Mouse (Mus musculus): Measurements from ENCODE around the gene Josd2. TPM values are rescaled to one million over a fixed set of nuclear protein-coding genes. Genes with fewer than 3 reads are reported as not detected.

Gene Josd2
- polyA plus RNA-seq, 1 experiment from 2014 or later = 61.8 TPM

DNA sequence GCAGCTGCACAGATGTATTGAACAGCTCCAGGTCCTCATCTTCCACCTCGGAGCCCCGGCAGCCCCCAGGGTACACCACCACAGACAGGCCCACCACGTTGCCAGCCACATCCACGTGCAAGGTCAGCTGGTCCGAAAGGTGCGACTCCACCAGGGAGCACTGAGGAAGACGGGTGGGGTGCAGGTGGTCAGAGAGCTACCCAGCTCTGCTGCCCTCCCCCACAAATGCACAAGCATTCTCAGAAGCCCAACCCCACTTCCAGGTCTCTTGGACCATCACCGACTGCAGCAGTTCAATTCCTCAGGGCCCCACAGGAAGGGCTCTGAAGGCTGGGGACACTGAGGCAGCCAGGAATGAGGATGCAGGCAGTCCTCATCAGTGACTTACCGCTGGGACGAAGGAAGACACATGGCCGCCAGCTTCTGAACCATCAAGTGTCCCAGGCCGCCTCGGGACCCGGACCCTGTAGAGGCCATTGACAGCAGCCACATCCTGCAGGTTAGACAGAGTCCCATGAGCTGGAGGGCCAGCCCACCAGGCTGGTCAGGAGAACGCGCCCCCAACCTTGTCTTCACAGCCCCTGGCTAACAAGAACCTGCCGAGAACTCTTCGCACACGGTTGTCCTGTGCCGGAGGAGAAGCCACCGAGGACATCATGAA lies 24.5 kb downstream of the Josd2 start:
- Histone ChIP-seq H3K36me3 (ENCODE audit: control insufficient read depth, insufficient read depth) (peaks cover 16% of the 10 kb centered on the region), H3K27ac (ENCODE audit: low read length) (no peak overlapping the region), H3K4me1 (replicated peaks; ENCODE audit: control insufficient read depth, insufficient read depth, low read length) (peaks cover 21% of the 10 kb centered on the region), H3K27me3 (replicated peaks; ENCODE audit: control insufficient read depth, insufficient read depth, low read length) (no peaks in the 10 kb centered on the region), H3K9ac (replicated peaks; ENCODE audit: low read depth, low read length) (no peak overlapping the region), H3K4me2 (ENCODE audit: low read length) (no peak overlapping the region), H3K9me3 (ENCODE audit: control insufficient read depth, low read length) (no peaks in the 10 kb centered on the region), H3K4me3 (replicated peaks; ENCODE audit: low read length) (no peak overlapping the region)
- WGBS = 95% methylated on average over 21 of the region's 21 CpGs
- ATAC-seq = no peak

DNA sequence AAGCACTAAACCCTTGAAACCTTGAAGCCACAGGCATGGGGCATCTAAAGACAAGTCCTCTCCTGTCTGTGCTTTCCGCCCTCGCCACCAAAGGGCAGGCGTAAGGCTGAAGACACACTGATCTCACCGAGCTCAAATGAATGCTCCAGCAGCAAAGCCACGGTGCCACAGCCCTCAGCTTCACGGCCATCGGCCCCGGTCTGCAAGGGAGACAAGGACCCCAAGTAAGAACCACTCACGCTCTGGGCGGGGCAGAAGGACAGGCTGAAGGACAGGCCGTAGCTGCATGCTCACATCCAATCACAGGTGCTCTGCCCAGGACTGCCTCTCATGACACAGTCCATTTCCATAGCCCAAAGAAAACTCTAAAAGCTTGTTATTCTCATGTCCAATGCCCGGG lies 26.9 kb downstream of the Josd2 start:
- Histone ChIP-seq H3K36me3 (ENCODE audit: control insufficient read depth, insufficient read depth) (peaks cover 16% of the 10 kb centered on the region), H3K27me3 (replicated peaks; ENCODE audit: control insufficient read depth, insufficient read depth, low read length) (no peaks in the 10 kb centered on the region; the same call in 1 of the 2 replicates), H3K4me2 (ENCODE audit: low read length) (no peak overlapping the region), H3K4me3 (replicated peaks; ENCODE audit: low read length) (no peak overlapping the region), H3K27ac (ENCODE audit: low read length) (no peak overlapping the region), H3K4me1 (replicated peaks; ENCODE audit: control insufficient read depth, insufficient read depth, low read length) (peaks cover 24% of the 10 kb centered on the region), H3K9me3 (ENCODE audit: control insufficient read depth, low read length) (no peaks in the 10 kb centered on the region), H3K9ac (replicated peaks; ENCODE audit: low read depth, low read length) (no peak overlapping the region)
- WGBS = 92% methylated on average over 12 of the region's 12 CpGs
- ATAC-seq = no peak

DNA sequence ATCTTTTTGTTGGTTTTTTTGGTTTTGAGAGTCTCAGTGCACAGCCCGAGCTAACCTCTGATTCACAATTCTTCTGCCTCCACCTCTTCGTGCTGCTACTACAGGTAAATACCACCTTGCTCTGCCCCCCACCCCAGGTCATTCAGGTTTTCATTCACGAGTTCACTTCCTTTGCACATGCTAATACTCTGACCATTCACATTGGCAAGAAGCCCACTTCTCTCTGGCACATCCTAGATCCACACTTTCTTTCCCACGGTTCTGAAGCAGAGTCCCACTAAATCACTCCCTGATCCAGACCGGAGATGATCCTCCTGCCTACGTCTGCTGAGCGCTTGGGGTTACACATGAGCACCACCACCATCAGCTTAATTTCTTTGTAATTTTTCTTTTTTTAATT lies 27.3 kb downstream of the Josd2 start:
- H3K4me1 ChIP-seq (replicated peaks; ENCODE audit: control insufficient read depth, insufficient read depth, low read length) = peaks cover 24% of the 10 kb centered on the region
- WGBS = 75% methylated on average over 7 of the region's 7 CpGs
- no peak for ATAC-seq
- H3K9me3 ChIP-seq (ENCODE audit: control insufficient read depth, low read length) = no peaks in the 10 kb centered on the region
- H3K9ac ChIP-seq (replicated peaks; ENCODE audit: low read depth, low read length) = peak overlapping the region; percentile 96
- peaks cover 15% of the 10 kb centered on the region for H3K36me3 ChIP-seq (ENCODE audit: control insufficient read depth, insufficient read depth)
- H3K4me2 ChIP-seq (ENCODE audit: low read length) = peak overlapping the region; percentile 75
- peak overlapping the region; percentile 87; the same call in 1 of the 2 replicates for H3K4me3 ChIP-seq (replicated peaks; ENCODE audit: low read length)
- H3K27me3 ChIP-seq (replicated peaks; ENCODE audit: control insufficient read depth, insufficient read depth, low read length) = no peaks in the 10 kb centered on the region; the same call in 1 of the 2 replicates
- H3K27ac ChIP-seq (ENCODE audit: low read length) = no peak overlapping the region

DNA sequence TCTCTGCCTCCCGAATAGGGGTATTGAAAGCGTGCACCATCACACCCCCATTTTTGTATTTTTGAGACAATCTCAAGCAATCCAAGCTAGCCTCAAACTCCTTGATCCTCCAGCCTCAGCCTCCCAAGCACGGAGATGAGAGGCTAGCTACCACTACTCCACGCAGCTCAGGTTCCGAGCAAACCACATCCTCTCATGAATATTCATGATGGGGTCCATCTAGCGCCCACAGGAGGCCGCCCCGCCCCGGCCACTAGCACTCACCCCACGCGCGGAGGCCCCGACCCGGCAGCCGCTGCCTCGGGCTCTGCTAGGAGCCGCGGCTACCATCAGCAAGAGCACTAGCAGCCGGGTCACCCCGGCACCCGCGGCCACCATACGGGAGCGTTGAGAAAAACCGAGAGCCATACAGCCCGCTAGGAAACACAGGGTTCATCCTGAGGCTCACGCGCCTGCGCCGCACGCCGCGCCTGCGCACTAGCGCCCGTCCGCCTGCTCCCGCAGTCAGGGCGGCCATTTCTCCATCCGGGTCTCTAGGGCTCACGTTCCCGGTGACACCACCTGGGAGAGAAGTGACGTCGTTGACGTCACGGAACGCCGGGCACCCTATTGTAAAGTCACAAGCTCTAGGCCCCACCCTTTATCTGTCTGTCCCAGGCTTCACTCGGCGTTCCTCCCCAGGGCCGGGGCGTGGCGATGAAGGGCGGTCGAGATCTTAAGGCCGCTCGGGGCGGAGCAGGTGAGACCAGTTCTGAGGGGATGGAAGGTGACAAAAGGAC lies 28.4 kb downstream of the Josd2 start, which contains the start of the genes Emc10 and Fam71e1:
Gene Emc10 (minus strand): TSS at position 538 of the 779 bp plus-strand sequence.
Gene Fam71e1 (plus strand): TSS at position 590 of the 779 bp plus-strand sequence.
- WGBS = under 1% methylated on average over 56 of the region's 58 CpGs
- peak; percentile 97 for ATAC-seq
- Histone ChIP-seq H3K9ac (replicated peaks; ENCODE audit: low read depth, low read length) (peak within 1 kb of the TSS; percentile 97), H3K27ac (ENCODE audit: low read length) (peak within 1 kb of the TSS; percentile 97), H3K36me3 (ENCODE audit: control insufficient read depth, insufficient read depth) (peaks cover 4% of the 10 kb centered on the region), H3K27me3 (replicated peaks; ENCODE audit: control insufficient read depth, insufficient read depth, low read length) (no peaks in the 10 kb centered on the region; the same call in 1 of the 2 replicates), H3K4me2 (ENCODE audit: low read length) (peak within 1 kb of the TSS; percentile 93), H3K4me3 (replicated peaks; ENCODE audit: low read length) (peak within 1 kb of the TSS; percentile 87), H3K4me1 (replicated peaks; ENCODE audit: control insufficient read depth, insufficient read depth, low read length) (peaks cover 24% of the 10 kb centered on the region), H3K9me3 (ENCODE audit: control insufficient read depth, low read length) (no peaks in the 10 kb centered on the region)

DNA sequence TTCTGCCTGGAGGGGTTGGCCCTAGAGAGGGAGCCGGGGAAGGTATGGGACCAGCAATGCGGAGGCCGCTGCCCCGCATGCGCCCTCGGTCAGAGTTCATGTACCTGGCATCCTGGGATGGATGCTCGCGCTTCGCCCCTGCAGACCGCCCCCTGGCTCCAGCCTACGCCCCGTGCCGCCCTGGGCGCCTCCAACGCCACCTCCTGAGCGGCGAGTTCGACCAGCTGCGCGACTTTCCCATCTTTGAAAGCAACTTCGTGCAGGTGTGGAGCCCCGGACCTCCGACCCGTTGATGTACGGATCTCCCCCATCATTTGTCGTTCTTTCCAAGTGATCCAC lies 29.0 kb downstream of the Josd2 start:
- Histone ChIP-seq H3K4me3 (replicated peaks; ENCODE audit: low read length) (peak overlapping the region; percentile 87), H3K9me3 (ENCODE audit: control insufficient read depth, low read length) (no peaks in the 10 kb centered on the region), H3K4me2 (ENCODE audit: low read length) (peak overlapping the region; percentile 93), H3K27me3 (replicated peaks; ENCODE audit: control insufficient read depth, insufficient read depth, low read length) (no peaks in the 10 kb centered on the region; the same call in 1 of the 2 replicates), H3K9ac (replicated peaks; ENCODE audit: low read depth, low read length) (peak overlapping the region; percentile 97), H3K27ac (ENCODE audit: low read length) (peak overlapping the region; percentile 88), H3K36me3 (ENCODE audit: control insufficient read depth, insufficient read depth) (no peaks in the 10 kb centered on the region; the same call in 1 of the 2 replicates), H3K4me1 (replicated peaks; ENCODE audit: control insufficient read depth, insufficient read depth, low read length) (peaks cover 24% of the 10 kb centered on the region)
- no peak for ATAC-seq
- WGBS = under 1% methylated on average over 26 of the region's 26 CpGs

DNA sequence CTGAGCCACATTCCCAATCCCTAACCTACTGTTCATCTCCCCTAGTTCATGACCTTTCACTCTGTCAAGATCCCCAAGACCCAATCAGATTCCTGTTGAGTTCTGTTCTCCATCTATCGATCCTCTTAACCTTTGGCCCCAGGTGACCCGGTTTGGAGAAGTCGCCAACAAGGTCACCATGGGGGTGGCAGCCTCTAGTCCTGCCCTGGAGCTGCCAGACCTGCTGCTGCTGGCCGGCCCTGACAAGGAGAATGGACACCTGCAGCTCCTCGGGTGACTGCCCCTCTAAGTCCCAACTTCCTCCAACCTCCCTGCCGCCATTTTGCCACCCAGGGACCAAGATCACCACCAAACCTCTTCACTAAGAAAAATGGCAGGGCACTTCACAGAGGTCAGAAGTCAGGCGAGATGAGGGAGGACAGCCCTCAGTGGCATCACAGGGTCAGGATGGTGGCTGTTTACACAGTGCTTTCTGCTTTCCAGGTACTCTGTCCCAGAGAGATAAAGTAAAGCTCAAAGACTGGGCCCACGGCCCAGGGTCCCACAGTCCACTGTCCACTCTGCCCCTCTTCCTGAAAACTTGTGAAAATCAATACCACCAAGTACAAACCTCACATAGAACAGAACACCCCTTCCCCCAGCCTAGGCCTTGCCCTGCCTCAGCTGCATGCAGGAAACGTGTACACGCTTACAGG lies 29.7 kb downstream of the Josd2 start:
- H3K27me3 ChIP-seq (replicated peaks; ENCODE audit: control insufficient read depth, insufficient read depth, low read length) = no peaks in the 10 kb centered on the region; the same call in 1 of the 2 replicates
- WGBS = 92% methylated on average over 10 of the region's 10 CpGs
- peaks cover 24% of the 10 kb centered on the region for H3K4me1 ChIP-seq (replicated peaks; ENCODE audit: control insufficient read depth, insufficient read depth, low read length)
- peak overlapping the region; percentile 87 for H3K4me3 ChIP-seq (replicated peaks; ENCODE audit: low read length)
- no peaks in the 10 kb centered on the region; the same call in 1 of the 2 replicates for H3K36me3 ChIP-seq (ENCODE audit: control insufficient read depth, insufficient read depth)
- peak overlapping the region; percentile 93 for H3K4me2 ChIP-seq (ENCODE audit: low read length)
- H3K9me3 ChIP-seq (ENCODE audit: control insufficient read depth, low read length) = no peaks in the 10 kb centered on the region
- no peak for ATAC-seq
- peak overlapping the region; percentile 97 for H3K9ac ChIP-seq (replicated peaks; ENCODE audit: low read depth, low read length)
- no peak overlapping the region for H3K27ac ChIP-seq (ENCODE audit: low read length)

DNA sequence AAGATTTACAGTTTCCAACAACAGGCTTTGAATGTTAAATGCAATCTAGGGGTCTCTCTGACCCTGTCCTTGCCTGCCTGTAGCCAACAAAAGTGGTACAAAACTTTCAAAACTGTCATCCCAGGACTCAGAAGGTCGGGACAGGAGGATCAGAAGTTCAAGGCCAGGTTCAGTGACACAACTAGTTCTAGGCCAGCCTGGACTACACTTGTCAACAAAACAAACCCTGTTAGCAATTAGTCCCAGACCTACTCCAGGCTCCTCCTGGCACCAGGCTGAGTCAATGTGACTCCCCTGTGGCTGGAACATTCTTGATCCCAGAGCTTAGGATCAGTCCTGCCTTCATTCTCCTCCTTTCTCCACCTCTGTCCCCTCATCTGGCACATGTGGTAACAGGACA lies 31.1 kb downstream of the Josd2 start:
- H3K4me3 ChIP-seq (replicated peaks; ENCODE audit: low read length) = no peak overlapping the region
- 88% methylated on average over 1 of the region's 1 CpGs for WGBS

DNA sequence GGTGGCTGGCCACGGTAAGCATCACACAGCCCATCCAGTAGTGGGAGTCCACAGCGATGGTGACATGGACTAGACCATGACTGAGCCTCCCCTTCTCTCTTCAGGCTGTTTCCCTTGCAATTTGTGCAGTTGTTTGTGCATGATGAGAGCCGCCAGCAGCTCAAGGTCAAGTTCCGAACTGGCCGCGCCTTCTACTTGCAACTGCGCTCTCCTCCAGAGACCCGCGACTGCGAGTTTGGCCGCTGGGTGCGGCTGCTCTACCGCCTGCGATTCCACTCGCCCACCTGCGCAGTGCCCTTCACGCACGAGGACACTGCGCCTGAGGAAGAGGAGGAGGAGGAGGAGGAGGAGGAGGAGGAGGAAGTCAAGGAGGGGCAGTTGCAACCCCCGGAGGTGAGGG lies 32.3 kb downstream of the Josd2 start:
- Histone ChIP-seq H3K27ac (ENCODE audit: low read length) (no peak overlapping the region), H3K9me3 (ENCODE audit: control insufficient read depth, low read length) (no peaks in the 10 kb centered on the region), H3K9ac (replicated peaks; ENCODE audit: low read depth, low read length) (no peak overlapping the region), H3K4me2 (ENCODE audit: low read length) (no peak overlapping the region), H3K4me1 (replicated peaks; ENCODE audit: control insufficient read depth, insufficient read depth, low read length) (peaks cover 16% of the 10 kb centered on the region), H3K36me3 (ENCODE audit: control insufficient read depth, insufficient read depth) (no peaks in the 10 kb centered on the region), H3K4me3 (replicated peaks; ENCODE audit: low read length) (no peak overlapping the region), H3K27me3 (replicated peaks; ENCODE audit: control insufficient read depth, insufficient read depth, low read length) (no peaks in the 10 kb centered on the region; the same call in 1 of the 2 replicates)
- ATAC-seq = no peak
- WGBS = 58% methylated on average over 15 of the region's 20 CpGs

More for the DNA sequence above, 31.1 kb downstream of the Josd2 start:
- Histone ChIP-seq H3K27ac (ENCODE audit: low read length) (no peak overlapping the region), H3K4me1 (replicated peaks; ENCODE audit: control insufficient read depth, insufficient read depth, low read length) (peaks cover 24% of the 10 kb centered on the region), H3K9ac (replicated peaks; ENCODE audit: low read depth, low read length) (no peak overlapping the region), H3K9me3 (ENCODE audit: control insufficient read depth, low read length) (no peaks in the 10 kb centered on the region), H3K4me2 (ENCODE audit: low read length) (no peak overlapping the region), H3K27me3 (replicated peaks; ENCODE audit: control insufficient read depth, insufficient read depth, low read length) (no peaks in the 10 kb centered on the region; the same call in 1 of the 2 replicates), H3K36me3 (ENCODE audit: control insufficient read depth, insufficient read depth) (no peaks in the 10 kb centered on the region)
- no peak for ATAC-seq
